Mouse (Mus musculus) urinary bladder, adult 18-20 months (tissue): ENCODE data around the gene N4bp2l2.
A peak's percentile ranks its signal among the peaks of the same experiment; 100 is the strongest.

Experiments used
- DNase-seq, 2 experiments: peaks; one replicate each; pipeline ENCODE4 v3.0.0; 2022; ENCODE audit warnings: low spot score in 2 of 2, mixed read lengths in 2 of 2

The N4bp2l2 gene

DNA sequence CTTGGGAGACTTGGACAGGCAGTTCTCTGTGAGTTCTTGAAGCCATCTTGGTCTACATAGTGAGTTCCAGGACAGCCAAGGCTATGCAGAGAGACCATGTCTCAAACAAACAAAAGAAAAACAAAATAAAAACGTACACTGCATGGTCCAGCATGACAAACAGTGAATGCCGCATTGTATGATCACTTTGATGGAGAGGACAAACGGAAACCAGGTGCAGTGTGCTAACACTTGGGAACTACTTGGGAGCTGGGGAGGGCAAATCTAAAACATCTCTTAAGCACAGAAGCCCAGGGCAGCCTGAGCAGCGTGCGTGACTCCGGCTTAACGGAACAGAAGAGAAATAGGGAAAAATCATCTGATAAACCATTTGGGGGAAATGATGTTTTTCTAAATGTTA, 68.9 kb downstream of the N4bp2l2 start, which contains the start of gene N4bp2l1:
Gene N4bp2l1 (minus strand): TSS at position 101 of the 400 bp plus-strand sequence.
- DNase-seq: no peak

DNA sequence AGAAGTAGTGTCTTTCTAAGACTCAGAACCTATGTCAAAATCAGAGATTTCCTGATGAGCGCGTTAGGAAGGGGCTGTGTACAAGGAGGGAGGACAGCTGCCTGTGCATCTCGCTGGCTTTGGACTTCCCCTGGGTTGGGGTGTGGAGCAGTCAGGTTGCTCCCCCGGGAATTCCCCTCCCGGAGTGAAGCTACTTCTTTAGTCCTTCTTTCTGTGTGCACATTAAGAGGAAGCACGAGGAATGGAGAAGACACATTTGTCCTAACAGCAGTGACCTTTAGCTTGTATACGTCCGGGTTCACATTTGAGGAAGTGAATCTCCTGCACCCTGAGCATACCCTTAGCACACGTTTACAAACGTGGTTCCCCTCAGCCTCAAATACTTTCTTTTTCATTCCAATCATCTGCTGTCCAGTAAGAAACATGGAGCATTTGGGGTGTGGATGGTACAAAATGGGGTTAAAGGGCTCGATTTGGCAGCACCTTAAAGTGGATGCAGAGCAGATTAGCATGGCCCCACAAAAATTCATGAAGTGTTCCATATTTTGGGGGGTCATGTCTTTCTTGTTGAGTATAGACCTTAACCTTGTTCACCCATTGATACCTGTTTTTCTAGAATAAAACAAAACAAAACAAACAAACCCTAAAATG, 70.5 kb downstream of the N4bp2l2 start:
- DNase-seq: no peak

DNA sequence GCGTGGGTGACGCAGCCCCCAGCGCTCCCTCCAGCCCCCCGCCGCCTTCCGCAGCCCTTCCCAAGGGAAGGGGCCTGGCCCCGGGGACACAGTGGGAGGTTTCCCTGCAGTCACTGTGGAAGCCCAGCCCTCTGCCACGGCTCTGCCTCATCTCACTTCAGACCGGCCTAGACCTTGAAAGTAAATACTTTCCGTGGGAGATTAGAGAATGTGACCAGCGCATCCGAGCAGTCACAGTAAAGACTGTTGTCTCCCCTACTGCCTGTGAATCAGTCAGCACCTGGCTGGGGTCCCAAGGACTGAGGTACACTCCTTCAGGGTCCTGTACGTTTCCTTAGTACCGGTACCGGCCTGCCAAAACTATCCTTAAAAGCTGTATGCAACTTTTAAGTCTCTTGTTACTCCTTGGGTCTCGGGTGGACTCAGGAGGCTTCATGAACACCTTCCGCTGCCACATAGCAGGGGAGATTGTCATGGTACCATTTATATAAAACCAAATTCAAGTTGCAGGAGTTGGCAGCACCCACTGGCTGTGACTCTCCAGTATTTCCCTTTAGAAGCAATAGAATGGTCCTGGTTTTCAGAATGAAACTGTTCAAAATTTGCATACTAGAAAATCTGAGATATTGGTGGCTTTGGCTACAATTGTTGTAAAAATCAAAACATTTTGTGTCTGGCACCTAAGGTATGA, 71.2 kb downstream of the N4bp2l2 start:
- no peak for DNase-seq

DNA sequence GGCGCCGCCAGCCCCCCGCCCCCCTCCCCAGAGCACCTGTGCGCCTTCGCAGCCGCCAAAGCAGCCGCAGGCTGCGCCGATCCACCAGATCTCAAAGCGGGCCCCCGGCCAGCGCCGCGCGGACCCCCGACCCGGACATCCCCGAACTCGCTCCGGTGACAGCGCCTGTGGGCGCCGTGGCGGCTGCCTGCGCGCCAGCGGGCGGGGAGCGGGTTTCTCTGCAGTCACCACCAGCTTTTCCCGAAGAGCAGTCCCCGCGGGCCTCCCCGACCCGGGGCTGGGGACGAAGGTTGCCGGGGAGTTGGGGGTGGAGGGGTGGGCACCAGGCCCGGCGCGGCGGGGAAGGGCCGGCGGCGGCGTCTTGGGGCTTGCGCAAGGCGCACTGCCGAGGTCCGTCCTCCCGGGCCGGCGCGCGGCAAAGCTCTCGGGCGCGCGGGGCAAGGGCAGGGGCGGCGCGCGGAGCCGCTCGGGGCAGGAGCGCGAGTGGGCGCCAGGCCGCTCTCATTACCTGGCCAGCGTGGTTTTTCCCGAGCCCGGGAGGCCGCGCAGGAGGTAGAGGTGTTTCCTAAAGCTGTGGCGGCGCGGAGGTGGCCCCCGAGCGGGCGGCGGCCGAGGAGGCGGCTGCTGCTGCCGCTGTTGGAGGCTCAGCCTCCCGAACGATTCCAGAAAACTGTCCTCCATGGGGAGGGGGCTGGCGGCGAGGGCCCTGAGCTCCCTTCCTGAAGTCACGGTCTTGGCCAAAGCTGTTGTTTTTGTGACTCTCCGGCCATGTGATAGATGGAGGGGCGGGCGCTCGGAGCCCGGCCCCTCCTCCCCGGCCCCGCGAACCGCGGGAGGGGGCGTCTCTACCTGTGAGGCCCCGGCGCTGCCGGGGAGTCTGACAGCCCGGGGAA, 72.0 kb downstream of the N4bp2l2 start:
- DNase-seq: peak; percentile 45 to 69

DNA sequence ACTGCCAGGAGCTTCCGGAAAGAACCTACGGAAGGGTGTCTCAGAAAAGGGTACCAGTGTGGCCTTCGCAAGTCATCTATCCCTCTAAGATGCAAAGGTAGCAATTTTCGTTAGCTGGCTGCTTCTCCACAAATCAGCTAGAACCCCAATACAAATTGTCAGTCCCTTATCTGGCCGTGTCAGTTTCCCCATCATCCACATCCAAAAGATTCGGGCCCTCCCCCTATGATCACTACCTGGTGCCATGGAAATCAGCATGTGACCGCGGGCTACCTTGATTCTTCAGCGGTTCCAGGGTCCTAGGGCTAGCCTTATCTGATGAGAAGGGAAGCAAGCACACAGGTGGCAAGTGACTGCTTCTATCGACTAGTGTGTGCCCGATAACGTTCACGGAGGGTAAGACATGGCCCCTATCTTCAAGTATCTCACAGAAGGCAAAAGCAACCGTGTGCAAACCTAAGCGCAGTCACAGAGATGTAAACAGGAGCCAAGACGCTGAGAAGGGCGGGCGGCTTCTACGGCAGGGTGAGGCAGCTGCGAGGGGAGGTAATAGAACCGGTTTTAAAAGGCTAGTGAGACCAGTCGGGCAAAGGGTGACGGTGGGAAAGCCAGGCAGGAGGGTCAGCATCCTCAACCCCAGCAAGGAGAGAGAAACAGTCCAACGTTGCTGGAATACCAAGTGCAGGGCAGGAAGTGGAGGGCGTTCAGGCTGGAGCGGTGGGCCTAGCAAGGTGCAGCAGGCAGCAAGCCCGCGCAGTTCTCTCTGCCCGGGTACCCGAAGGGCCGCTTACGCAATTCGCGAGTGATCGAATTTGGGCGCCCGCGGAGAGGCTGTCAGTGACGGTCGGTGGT, 72.9 kb downstream of the N4bp2l2 start:
- DNase-seq: peak; percentile 51 to 62

DNA sequence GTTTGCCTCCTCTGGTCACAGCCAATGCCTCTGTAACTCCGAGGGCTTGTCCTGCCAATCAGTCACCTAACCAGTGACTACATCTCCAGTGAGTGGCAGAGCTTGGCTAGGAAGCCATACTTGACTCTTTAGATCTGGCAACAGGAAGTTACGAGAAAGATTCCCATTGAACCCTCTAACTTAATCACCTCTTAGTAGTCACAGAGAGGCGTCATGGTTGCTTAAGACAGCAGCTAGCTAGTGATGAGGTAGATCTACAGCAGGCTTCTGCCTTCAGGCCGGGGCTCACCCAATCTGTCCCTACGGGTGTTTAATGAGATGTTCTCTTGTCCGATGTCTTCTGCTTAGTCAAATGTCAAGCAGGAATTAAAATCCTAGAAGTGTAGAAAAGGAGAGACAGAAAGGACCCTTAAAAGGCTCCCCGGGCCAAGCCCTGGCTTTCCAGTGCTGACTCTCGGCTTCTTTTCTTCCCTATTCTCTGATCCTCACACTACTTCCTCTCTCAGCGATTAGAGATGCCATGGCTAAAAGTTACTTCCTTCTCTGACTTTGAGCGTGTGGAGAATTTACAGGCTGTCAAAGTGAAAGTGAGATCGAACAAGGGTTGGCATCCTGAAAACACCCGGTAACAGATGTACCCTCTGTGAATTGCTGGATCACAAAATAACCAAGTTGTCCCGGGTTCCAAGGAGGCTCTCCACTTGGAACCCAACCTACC, 73.6 kb downstream of the N4bp2l2 start:
- no peak for DNase-seq

DNA sequence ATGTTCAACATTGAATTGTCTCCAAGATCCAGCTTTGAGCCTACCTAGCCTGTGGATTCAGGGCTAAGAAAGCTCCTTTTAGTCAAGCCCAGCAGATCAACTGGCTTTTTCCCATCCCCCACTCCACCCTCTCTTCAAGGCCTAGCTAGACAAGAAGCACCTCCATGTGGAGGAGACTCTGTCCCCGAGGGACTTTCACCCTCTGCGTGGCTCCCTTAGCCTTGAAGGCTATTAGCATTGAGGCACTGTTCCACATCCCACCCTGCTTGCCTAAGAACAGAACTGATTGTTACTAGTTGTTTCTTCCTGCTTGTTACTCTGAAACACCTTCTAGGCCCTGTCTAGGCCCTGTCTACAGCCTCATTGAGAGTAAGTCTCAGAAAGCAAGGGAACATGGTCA, 76.0 kb downstream of the N4bp2l2 start:
- DNase-seq: no peak

DNA sequence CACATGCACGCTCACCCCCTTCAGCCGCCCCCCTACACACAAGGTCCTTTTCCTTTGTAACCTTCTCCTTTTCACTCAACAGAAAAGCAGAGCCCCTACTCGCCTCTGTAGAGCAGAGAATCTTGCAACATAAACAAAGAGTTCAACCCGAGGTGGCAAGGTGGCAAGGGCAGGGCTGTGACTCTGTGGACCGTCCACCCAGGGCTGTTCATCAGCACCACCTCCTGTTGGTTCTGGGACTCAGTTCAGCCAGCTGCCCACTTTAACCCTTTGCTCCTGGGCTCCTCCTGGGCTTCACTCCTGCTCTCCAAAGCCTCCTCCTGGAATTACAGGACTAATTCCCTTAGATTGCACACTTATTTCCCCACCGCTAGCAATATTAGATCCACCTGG, 81.7 kb downstream of the N4bp2l2 start:
- DNase-seq: no peak

DNA sequence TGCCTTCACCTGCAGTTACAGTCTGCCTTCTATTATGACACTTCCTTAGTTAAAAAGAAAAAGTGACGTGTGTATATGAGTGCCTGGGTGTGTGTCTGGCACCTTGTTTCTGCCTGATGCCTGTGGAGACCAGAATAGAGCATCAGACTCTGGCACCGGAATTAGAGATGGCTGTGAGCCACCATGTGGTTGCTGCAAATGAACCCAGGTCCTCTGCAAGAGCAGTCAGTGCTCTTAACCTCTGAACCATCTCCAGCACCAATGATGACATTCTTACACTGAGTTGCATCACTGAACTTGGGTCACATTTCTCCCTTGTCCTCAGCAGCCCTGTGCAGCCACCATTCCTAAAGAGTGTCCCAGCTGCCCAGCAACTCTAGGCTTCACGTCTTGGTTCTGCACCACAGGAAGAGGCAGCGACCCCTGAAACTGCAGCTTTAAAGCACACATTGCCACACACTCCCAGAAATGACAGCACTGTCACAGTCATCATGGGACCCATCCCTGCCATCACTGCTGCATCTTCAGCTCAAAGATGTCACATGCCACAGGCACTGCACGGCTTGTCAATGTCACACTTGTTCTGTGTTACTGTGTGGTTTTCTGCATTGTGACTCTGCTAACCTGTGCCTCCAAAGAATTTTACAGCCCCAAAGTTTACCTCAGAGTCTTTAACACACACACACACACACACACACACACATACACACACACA, 82.2 kb downstream of the N4bp2l2 start:
- no peak for DNase-seq

DNA sequence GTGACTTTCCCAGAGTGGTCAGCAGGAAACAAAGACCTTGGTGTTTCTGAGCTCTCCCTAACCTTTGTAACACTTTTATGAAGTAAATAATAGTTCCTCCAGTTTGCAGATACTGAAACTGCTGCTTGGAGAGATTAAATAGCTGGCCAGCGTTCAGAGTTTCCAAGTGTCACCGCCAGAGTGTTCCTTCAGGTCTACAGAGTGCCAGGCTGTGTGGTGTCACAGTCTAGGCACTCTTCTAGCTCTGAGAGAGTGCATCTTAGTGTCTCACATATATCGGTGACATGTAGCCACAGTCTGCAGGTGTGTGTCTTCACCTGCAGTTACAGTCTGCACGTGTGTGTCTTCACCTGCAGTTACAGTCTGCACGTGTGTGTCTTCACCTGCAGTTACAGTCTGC, 82.8 kb downstream of the N4bp2l2 start:
- DNase-seq: no peak

DNA sequence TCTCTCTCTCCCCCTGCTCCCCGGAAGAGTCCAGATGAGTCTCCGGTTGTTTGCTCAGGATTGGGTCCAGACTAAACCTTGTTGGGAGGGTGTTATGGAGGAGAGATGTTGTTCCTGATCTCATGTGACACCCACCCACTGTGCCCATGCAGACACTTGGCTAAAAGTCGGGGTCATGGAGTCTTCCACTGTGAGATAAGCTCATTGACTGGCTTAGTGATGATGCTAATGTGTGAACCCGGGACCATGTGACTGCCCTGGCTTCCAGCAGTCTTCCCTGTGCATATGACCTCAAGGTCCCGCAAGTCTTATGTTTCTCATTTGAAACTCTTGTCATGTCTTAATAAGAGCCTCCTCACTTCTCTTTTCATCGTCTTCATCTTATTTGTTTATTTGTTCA, 84.8 kb downstream of the N4bp2l2 start:
- no peak for DNase-seq

DNA sequence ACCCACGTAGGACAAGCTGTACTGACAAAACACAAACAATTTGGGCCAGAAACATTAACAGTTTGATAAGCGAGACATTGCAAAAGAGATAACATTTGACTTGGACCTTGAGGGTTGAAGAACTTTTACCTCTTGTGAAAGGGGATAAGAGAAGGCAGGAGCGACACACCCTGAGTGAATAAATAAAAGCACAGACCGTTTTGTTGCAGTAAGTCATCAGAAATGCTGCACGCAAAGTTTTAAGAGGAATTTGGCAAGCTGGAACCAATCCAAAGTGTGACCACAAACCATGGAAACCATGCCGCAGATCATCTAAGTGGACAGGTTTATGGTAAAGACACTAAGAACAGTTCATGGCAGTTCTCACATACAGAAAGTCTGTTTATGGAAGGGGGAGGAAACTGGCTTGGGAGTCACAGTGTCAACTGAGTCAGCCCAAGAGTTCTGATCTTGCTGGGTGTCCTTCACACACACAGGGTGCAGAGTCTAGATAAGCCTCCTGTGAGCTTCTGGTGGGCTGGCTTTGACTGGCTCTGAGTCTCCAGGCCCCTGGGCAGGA, 87.3 kb downstream of the N4bp2l2 start:
- DNase-seq: peak in 1 of 2 experiments; percentile 57

DNA sequence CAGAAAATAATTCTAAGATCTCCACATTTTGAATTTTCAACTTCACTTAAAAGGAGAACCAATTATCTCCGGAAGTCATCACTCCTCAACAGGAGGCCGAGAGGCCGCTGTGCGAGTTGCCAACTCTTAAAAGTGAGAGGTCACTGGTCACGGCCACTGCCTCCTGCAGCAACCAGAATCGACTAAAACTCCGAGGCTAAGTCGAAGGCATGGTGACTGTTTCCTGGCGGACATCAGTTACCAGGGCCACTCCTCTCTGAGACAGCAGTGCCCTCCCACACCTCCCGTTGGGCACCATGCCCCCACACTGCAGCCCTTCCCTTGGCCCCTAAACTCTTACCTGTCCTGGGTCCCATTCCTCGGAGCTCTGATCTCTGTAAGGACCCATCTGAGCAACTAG, 89.2 kb downstream of the N4bp2l2 start:
- no peak for DNase-seq

DNA sequence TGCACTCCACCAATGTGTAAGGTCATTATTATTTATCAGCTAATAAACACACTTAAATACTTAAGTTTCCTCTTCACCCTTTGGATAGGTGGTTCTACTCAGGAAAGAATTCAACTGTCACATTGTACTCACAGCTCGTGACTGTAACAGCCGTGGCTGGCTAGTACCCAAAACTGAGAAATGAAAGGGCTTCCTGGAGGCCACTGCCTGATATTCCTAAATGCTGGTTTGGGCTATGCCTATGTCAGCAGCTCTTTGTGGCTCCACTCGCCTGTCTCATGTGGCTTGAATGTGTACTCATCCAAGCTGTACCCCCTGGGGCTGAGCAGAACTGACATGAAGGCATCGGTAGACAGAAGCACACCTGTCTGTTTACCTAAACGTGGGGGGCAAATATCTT, 91.1 kb downstream of the N4bp2l2 start:
- DNase-seq: no peak

DNA sequence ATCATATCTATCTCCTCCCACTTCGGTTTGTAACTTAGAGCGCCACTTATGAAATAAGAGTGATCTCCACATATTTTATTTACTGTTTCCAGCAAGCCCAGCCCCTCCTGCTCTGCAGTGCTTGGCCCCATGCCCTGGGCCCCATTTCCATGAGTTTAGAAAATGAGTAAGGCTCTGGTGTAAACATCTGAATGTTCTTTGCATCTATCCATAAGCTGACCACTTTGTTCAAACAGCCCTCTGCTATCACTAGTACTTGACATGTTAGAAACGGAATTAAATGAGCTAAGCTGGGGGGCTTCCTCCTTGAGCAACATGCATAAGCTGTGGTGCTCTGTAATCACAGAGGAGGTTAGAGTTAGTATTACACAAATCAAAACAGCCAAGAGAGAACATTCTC, 91.6 kb downstream of the N4bp2l2 start:
- DNase-seq: no peak

DNA sequence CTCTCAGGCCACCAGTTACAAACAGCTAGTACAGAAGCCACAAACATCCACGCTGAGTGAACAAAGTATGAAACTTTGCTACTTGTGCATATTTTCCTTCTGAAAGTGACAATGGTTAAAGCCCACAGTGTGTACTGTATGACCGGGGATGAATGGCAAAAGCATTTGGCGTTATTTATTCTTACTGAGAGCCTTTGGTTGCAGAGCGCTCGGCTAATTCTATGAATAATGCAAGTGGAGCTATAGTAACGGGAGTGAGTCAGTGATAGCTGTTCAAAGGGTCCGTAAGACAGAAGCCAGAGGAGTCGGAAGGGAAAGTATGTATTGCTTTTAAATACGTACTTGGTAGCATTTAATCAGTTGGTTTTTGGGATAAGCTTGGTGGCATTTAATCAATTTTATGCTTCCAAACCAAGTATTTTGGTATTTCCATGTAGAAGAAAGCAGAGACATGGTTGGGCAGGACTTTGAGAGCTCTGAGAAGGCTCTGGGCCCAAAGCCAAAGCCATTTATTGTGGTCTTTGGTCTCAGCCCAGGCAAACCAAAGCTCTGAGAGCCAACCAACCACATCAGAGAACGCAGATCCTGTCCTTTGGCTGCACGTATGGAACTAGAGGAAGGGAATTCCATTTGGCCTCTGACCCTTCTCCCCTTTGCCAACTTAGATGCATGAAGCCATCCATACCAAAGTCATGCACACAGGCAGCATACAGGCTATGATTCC, 95.3 kb downstream of the N4bp2l2 start:
- DNase-seq: no peak

DNA sequence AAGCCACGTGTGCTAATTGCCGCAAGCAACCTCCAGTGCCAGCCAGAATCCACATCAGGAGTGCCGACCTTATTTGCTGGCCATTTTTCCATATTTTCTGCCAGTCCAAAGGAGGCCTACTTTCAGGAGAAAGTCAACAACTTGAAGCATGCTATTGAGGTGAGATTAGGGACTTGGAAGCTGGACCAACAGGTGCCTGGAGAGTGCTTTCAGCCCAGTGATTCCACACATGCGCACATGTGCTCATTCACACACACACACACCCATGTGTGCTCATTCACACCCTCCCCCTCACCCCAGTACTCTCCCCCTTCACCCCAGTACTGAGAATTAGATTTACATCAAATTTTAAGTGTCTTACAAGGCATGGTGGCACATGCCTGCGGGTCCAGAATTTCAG, 99.0 kb downstream of the N4bp2l2 start:
- no peak for DNase-seq

DNA sequence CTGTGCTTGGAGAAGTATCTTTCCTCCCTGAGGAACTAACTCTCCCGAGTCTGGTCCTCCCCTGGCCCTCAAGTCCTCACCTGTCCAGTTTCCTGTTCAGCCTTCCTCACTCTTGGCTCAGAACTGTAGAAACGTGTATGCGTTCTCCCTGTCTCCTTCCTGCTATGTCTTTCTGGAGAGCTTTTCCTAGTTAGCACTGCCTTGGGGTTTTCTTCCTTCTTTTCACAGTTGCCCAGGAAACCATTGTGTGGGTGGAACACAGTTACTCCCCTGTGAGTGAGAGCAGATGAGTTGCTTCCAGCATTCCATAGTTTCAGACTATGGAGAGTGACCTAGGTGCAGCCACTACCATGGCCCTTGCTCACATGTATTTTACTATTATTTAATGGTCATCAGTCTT, 99.8 kb downstream of the N4bp2l2 start:
- DNase-seq: no peak

DNA sequence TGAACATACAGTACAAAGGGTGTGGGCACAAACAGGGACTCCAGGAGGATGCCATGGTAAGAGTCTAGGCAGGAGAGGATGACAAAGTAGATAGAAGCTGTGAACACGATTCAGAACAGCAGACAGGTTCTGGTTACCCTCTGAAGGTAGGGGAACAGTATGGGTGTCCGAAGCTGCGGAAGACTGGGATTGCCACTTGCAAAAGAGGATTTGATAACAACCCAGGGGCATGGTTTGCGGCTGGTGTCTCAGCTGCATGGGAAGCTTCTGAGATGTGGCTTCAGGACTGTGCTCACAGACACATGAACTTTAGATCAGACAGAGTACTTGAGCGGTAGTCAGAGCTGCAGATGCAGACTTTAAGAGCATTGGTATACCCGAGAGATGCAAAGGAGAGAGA, 101.6 kb downstream of the N4bp2l2 start:
- no peak for DNase-seq
